Mouse (Mus musculus) CD8-positive naive resting alpha-beta T cell, adult 2 months (primary cell): ENCODE measurements around the gene Lrrc4.

ENCODE experiments used
- DNase-seq, 2 experiments: peaks; one replicate each; pipeline ENCODE4 v3.0.0; 2022; ENCODE audit warnings: low read depth in 2 of 2, low spot score in 2 of 2

Lrrc4 gene

GRCm38 (mm10) chr6:28855442-28855841, 23.9 kb upstream of the Lrrc4 start:
- DNase-seq, result no peak

GRCm38 (mm10) chr6:28854598-28854997, 23.1 kb upstream of the Lrrc4 start:
- no peak for DNase-seq

GRCm38 (mm10) chr6:28853654-28854053, 22.1 kb upstream of the Lrrc4 start:
- no peak for DNase-seq

GRCm38 (mm10) chr6:28853164-28853563, 21.6 kb upstream of the Lrrc4 start:
- no peak for DNase-seq

- DNase-seq, result no peak
These were observed 20.8 kb upstream of the Lrrc4 start for GRCm38 (mm10) chr6:28852342-28852741.

GRCm38 (mm10) chr6:28850326-28850900, 18.9 kb upstream of the Lrrc4 start:
- no peak for DNase-seq

GRCm38 (mm10) chr6:28849317-28849716, 17.8 kb upstream of the Lrrc4 start:
- DNase-seq, result no peak

GRCm38 (mm10) chr6:28848891-28849290, 17.3 kb upstream of the Lrrc4 start:
- no peak for DNase-seq

GRCm38 (mm10) chr6:28848285-28848794, 16.8 kb upstream of the Lrrc4 start:
- no peak for DNase-seq

- DNase-seq, result no peak
These were observed 16.1 kb upstream of the Lrrc4 start for GRCm38 (mm10) chr6:28847616-28848015.

GRCm38 (mm10) chr6:28845610-28846009, 14.1 kb upstream of the Lrrc4 start:
- no peak for DNase-seq

- no peak for DNase-seq
These were observed 11.1 kb upstream of the Lrrc4 start for GRCm38 (mm10) chr6:28842375-28843276.

- no peak for DNase-seq
These were observed 10.0 kb upstream of the Lrrc4 start for GRCm38 (mm10) chr6:28841569-28841968.

GRCm38 (mm10) chr6:28836600-28836999, 5.1 kb upstream of the Lrrc4 start:
- DNase-seq, result no peak

- no peak for DNase-seq
These were observed 2.5 kb upstream of the Lrrc4 start for GRCm38 (mm10) chr6:28834046-28834445.

- DNase-seq, result no peak
These were observed 1.9 kb upstream of the Lrrc4 start for GRCm38 (mm10) chr6:28833380-28833822.

- no peak for DNase-seq
These were observed 1.3 kb upstream of the Lrrc4 start for GRCm38 (mm10) chr6:28832751-28833291.

GRCm38 (mm10) chr6:28831854-28832750, 555 bp upstream of the Lrrc4 start:
- DNase-seq, result no peak

- no peak for DNase-seq
These were observed 1.2 kb downstream of the Lrrc4 start for GRCm38 (mm10) chr6:28830306-28830705.

GRCm38 (mm10) chr6:28828593-28828992, 3.0 kb downstream of the Lrrc4 start:
- DNase-seq, result no peak

GRCm38 (mm10) chr6:28827565-28827964, 4.0 kb downstream of the Lrrc4 start:
- DNase-seq, result no peak
